9 mouse cellular contexts compared by ENCODE assay signal in genomic region chr5:99598470-99599110, GRCm38 (mm10).
DNase-seq lines count a peak whose midpoint lies in the region; ATAC-seq and TF ChIP-seq lines count a peak whose summit lies in the region.
"Had no signal": no experiment of that assay in that cellular context is flagged by ENCODE, and none has a peak within 500 bp of the region (broad histone marks: within the 10 kb centered on the region; RNA-seq: fewer than 3 reads in every experiment).

No protein-coding gene starts in this region.

- WGBS in limb, embryonic 14.5 days, result 37% methylated on average over 10 of the region's 10 CpGs

- no peak overlapping the region for H3K9ac ChIP-seq in limb, embryonic 14.5 days (ENCODE audit: low read depth, low read length, severe bottlenecking)
- H3K9ac ChIP-seq: liver, embryonic 14.5 days had no signal

- no peak for TF ChIP-seq POLR2A in brain, embryonic 14.5 days (IDR thresholded peaks at IDR 0.05; ENCODE audit: borderline replicate concordance, extremely low read depth, insufficient read depth, insufficient read length, poor library complexity, severe bottlenecking)
- TF ChIP-seq POLR2A in limb, embryonic 14.5 days (IDR thresholded peaks at IDR 0.05; ENCODE audit: borderline replicate concordance, extremely low read depth, insufficient read depth, insufficient read length), result no peak

- no peaks in the 10 kb centered on the region for H3K27me3 ChIP-seq in limb, embryonic 14.5 days (ENCODE audit: control insufficient read depth, insufficient read depth, low read length)

- H3K4me1 ChIP-seq in limb, embryonic 14.5 days (ENCODE audit: control insufficient read depth, insufficient read depth, low read length), result peaks cover 8% of the 10 kb centered on the region

- no peak overlapping the region for H3K27ac ChIP-seq in limb, embryonic 14.5 days (replicated peaks; ENCODE audit: low read depth, low read length)
- H3K27ac ChIP-seq: liver, embryonic 14.5 days had no signal

- H3K4me2 ChIP-seq in limb, embryonic 14.5 days (replicated peaks; ENCODE audit: low read depth, low read length, severe bottlenecking), result no peak overlapping the region

- ATAC-seq in limb, embryonic 14.5 days (ENCODE audit: low FRiP score, low read depth), result no peak
- no peak for ATAC-seq in megakaryocyte, adult 5-6 weeks (ENCODE audit: poor library complexity, severe bottlenecking)
- ATAC-seq in activated CD4-positive, CD25-positive, alpha-beta regulatory T cell, adult 4 months, result no peak

- TF ChIP-seq CTCF in brain, embryonic 14.5 days (IDR thresholded peaks at IDR 0.05; ENCODE audit: borderline replicate concordance, extremely low read depth, insufficient read depth, insufficient read length), result no peak

- H3K9me3 ChIP-seq in limb, embryonic 14.5 days (ENCODE audit: control insufficient read depth, low read length), result no peaks in the 10 kb centered on the region

- H3K4me3 ChIP-seq in limb, embryonic 14.5 days (replicated peaks; ENCODE audit: low read length), result no peak overlapping the region

- H3K36me3 ChIP-seq in limb, embryonic 14.5 days (ENCODE audit: control insufficient read depth, insufficient read depth, low read length), result no peaks in the 10 kb centered on the region

- DNase-seq in embryo, embryonic 10.5 days (ENCODE audit: low spot score), result peak; percentile 40
- no peak for DNase-seq in embryo, embryonic 10 days (ENCODE audit: low spot score)
- DNase-seq in layer of hippocampus, adult 11-12 months (ENCODE audit: low spot score), result peak; percentile 35
- DNase-seq in layer of hippocampus, postnatal 36 days, result no peak
- DNase-seq in brain, embryonic 14.5 days (ENCODE audit: low read depth), result peak; percentile 86
- peak; percentile 21 for DNase-seq in limb, embryonic 14.5 days (ENCODE audit: low spot score)

Comparison
In these comparisons a context has a peak if more than half of its experiments do, and no peak if none do; other contexts are left out.
1. DNase-seq: peak in embryo, embryonic 10.5 days (single experiment), layer of hippocampus, adult 11-12 months (single experiment), brain, embryonic 14.5 days (single experiment) and limb, embryonic 14.5 days (single experiment); none in embryo, embryonic 10 days (single experiment) and layer of hippocampus, postnatal 36 days (0 of 2).